Mouse (Mus musculus) left cerebral cortex, postnatal 4 days (tissue): ENCODE measurements around the gene Htt. TPM values are rescaled to one million over a fixed set of nuclear protein-coding genes. Genes with fewer than 3 reads are reported as not detected.

Source experiments
- DNase-seq: peaks from one replicate; pipeline ENCODE4 v3.0.0-alpha.2; 2022
- intact Hi-C: fragments of 180-260 bp; cut with DNase I; formaldehyde crosslinking; loops from one replicate; pipeline ENCODE4 v1.15.1; 2025
- total RNA-seq, 2 experiments: library from RNA; stranded (reverse); gene quantifications; 2 replicates each; pipeline ENCODE4 v1.2.3; 2021

The Htt gene
- total RNA-seq, 2 experiments from 2014 or later, result 56.9 to 57.3 TPM

DNA sequence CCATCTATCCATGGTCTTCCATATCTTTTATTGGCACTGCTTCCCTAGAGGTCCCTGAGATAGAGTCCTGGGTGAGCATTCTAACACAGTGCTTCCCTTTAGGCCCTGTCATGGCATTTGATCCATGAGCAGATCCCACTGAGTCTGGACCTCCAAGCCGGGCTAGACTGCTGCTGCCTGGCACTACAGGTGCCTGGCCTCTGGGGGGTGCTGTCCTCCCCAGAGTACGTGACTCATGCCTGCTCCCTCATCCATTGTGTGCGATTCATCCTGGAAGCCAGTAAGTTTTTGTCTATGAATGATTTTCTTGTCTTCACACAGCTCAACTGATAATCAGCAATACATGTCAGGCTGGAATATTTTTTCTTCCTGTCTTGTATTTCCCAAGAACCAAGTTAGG is 123.7 kb downstream of the Htt start:
- intact Hi-C loops, result no loop called here
- DNase-seq, result no peak

DNA sequence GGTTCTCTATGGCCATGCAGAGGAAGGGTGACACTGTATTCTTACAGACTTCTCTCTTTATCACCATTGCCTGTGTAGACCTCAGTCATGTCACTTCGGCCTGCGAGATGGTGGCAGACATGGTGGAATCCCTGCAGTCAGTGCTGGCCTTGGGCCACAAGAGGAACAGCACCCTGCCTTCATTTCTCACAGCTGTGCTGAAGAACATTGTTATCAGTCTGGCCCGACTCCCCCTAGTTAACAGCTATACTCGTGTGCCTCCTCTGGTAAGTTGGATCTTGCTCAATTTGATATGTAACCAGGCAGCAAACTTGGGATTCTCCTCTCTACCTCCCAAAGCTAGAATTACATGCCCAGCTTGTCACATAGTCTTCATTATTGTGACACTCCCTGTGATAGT is 127.7 kb downstream of the Htt start:
- no peak for DNase-seq
- intact Hi-C loops, result no loop called here

DNA sequence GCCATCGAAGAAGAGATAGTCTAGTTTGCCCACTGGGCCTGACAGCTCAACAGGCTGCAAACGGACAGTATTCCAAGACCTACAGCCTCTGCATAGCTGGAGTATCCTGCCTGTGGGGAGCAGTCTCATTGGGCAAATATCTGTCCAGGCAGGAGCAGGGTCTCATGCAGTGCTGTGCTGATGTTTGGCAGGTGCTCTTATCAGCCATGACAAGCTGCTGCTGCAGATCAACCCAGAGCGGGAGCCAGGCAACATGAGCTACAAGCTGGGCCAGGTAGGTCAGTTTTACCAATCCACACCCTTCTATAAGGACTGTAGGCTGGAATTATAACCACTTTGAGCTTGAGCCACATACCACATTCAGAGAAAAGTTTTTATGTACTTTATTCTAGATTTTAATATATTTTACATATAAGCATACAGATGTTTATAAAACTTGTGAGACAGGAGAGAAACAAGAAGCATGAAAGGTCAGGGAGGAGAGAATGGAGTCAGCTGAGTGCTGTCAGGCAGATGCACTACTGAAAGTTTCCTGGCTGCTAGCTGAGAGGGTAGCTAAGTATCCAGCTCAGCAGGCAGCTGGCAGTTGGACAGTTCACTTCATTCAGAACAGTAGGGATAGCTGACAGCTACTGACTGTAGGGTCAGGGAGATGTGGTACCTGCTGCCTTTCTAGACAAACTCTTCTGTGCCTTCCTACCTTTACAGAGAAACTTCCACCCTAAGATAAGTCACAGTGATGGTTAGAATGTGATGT is 135.3 kb downstream of the Htt start:
- intact Hi-C loops, result no loop called here
- DNase-seq, result no peak

DNA sequence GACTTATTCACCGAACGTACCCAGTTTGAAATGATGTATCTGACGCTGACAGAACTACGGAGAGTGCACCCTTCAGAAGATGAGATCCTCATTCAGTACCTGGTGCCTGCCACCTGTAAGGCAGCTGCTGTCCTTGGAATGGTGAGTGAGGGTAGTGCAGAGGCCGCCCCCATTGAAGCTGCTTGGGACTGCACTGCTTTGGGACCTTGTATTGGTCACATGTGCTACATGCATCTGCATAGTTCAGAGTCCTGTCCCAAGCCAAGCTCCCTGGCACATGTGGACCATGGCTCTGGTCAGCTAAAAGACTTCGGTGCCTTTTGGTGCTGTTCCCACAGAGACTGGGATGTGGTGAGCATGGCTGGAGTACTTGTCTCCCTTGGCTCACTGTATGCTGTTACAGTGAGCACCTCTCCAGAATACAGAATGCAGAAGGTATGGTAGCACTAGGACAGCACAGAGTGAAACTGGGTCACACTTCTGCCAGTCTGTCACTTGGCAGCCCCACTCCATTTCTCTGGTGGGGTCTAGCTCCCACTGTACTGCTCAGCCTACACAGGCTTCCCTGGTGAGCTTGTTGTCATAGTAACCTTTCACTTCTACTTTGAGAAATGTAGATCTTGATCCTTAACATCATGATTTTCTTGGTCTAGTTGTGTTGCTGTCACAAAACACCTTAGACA is 138.4 kb downstream of the Htt start:
- intact Hi-C loops, result no loop called here
- DNase-seq, result no peak

DNA sequence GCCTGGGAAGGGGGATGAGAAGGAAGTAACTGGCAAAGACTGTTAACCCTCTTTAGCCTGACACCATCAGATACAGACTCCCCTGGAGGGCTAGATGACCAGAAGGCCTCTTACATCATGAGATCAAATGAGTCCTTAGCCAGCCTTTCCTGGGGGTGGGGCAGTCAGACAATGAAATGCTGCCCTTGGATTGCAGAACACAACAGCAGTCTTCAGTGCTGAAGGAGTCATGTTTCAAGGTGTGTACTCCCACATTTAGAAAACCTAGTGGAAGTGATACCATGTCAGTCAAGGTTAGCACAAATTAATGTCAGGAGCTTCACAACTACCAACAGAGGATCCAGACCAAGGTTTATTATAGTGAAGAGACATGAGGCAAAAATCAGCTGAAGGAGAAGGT is 140.8 kb downstream of the Htt start:
- intact Hi-C loops, result no loop called here
- DNase-seq, result no peak

DNA sequence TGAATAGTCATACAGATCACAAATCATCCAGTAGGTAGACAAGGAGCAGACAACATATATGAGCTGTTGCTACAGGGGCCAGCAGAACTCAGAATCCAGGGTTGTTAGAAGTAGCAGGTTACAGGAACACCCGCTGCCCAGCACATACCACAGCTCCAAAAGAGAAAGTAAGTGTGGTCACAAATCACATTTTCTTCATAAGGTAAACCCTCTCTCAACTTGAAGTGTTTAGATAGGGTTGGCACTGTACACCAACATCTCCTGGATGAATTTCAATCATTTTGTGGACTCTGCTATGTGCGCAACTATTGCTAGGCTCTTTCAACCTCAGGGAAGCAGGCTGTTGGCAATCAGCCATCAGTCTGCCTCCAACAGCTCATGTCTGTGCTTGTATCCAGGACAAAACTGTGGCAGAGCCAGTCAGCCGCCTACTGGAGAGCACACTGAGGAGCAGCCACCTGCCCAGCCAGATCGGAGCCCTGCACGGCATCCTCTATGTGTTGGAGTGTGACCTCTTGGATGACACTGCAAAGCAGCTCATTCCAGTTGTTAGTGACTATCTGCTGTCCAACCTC is 141.4 kb downstream of the Htt start:
- peak; percentile 80 for DNase-seq
- intact Hi-C loops, result no loop called here

DNA sequence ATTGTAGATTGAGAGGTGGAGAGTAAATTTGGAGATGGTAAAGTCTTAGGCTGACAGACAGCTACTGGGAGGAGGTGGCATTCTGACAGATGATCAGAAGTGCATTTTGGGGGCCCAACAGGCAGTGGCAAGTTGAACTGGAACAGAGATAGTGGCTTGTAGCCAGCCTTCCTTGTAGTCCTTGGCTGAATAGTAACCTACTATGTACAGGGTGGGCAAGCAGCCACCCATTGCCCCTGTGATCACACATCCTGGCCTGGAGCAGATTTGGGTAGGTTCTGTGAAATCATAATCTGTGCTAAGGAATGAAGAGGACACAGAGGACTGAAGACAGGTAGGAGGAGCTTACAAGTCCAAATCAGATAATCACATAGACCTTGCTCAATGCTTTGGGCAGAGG is 142.9 kb downstream of the Htt start:
- DNase-seq, result no peak
- intact Hi-C loops, result no loop called here

DNA sequence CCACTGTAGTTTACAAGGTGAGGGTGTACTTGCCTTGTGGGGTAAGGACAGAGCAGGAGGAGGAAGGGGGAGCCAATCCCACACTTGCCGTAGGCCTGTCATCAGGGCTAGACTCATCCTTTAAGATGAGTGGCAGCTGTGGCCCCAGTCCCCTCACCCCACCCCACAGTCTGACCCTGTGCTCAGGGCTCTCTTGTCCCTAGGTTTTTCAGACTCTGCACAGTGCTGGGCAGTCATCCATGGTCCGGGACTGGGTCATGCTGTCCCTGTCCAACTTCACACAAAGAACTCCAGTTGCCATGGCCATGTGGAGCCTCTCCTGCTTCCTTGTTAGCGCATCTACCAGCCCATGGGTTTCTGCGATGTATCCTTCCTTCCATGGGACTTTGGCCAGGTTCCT is 145.7 kb downstream of the Htt start:
- DNase-seq, result no peak
- intact Hi-C loops, result no loop called here

DNA sequence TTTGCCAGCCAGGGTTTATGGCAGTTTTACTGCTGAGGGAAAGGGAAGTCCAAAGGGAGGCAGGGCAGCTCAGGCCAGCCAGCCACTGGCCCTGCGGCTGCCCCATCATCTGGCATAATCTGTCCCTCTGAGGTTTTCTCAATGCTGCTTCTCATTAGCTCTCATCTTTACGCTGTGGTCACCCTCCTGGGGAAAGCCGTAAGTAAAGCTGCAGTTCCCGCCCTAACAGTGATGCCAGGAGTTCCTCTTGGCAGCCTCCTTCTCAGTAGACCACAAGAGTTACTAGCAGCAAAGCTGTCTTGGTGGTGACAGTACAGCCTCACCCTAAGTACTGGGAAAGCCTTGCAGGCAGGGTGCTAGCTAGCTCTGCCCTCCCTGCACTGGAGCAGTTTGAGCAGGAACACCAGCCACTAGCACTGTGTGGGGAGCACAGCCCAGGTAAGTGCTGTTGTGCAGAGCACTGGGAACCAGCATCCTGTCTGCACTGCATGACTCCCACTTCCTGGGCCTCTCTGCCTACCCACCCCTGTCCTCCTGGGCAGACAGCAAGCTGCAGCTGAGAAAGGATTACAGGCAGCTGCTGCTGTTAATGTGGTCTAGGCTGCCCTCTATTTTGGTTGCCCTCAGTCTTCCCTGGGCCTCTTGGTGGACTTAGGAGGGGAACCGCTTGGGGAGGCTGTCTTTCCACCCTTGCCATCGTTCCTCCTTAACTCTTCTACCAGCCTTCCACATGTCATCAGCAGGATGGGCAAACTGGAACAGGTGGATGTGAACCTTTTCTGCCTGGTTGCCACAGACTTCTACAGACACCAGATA is 146.6 kb downstream of the Htt start, which contains the start of gene Msantd1:
Msantd1 (plus strand) TSS at position 103 of the 816 bp plus-strand sequence.
- DNase-seq, result no peak
- intact Hi-C loops, result no loop called here

DNA sequence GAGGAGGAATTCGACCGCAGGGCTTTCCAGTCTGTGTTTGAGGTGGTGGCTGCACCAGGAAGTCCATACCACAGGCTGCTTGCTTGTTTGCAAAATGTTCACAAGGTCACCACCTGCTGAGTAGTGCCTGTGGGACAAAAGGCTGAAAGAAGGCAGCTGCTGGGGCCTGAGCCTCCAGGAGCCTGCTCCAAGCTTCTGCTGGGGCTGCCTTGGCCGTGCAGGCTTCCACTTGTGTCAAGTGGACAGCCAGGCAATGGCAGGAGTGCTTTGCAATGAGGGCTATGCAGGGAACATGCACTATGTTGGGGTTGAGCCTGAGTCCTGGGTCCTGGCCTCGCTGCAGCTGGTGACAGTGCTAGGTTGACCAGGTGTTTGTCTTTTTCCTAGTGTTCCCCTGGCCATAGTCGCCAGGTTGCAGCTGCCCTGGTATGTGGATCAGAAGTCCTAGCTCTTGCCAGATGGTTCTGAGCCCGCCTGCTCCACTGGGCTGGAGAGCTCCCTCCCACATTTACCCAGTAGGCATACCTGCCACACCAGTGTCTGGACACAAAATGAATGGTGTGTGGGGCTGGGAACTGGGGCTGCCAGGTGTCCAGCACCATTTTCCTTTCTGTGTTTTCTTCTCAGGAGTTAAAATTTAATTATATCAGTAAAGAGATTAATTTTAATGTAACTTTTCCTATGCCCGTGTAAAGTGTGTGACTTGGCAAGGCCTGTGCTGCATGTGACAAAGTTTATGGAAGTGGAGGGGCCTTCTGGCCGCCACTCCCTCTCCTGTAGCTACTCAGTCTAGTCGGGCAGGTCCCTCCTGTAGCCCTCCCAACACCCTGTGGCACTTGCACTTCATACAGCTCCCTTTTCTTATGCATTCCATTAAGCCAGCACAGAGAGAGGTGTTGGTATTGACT is 147.4 kb downstream of the Htt start:
- intact Hi-C loops, result no loop called here
- DNase-seq, result no peak

DNA sequence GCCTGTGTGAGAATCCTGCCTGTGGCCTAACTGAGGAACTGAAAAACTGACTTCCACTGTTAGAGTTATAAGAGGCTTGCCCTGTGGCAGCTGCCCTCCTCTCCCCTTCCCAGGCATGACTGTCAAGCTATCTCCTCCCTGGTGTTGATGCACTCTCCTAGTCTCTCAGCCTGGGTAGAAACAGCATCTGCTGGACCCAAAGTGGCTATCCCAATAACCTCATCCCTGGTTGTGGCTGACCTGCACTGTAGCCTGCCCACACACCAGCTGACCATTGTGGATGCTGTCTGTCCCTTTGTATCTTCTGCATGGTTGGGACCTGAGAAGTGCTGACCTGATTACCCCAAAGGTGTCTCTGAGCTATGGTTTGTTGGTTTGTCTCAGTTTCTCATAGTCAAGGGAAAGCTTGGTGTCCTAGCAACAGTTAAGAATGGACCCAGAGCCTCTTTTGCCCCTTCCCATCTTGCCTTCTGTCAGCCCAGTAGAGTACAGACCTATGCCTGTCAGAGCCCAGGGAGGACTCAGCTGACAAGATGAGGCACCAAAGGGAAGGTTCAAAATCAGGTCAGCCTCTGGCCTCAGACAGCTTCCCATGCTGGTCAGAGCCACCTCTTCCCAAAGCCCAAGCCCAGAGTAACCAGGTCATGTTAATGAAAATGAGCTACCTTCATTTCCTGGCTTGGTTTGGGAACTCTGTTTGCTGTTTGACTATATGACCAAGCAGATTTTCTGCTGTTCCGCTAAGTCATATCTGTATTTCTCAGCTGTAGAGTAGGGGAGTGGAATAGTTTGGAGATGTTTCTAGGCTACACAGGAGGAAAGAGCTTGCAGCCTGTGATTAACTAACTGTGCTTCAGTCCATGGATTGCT is 148.3 kb downstream of the Htt start:
- no peak for DNase-seq
- intact Hi-C loops, result loop anchor here (5.0 to 10.0 kb wide), 2 partner anchors 112 to 435 kb away; no protein-coding TSS in a partner anchor

DNA sequence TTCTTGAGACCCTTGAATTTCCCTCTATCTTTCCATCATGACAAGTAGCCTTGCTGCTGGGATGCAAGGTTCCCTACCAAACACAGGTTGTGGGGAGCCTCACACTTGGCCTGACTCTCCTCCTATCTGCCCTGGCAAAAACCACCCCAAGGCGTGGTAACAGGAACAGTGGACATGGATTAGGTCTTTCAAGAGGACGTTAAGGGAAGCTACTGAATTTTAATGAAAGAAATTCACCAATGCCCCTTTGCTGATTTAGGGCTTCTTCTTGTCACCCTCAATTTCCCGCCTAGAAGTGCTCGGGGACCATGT is 148.9 kb downstream of the Htt start:
- intact Hi-C loops, result loop anchor here (5.0 to 10.0 kb wide), 2 partner anchors 112 to 434 kb away; no protein-coding TSS in a partner anchor
- DNase-seq, result no peak

DNA sequence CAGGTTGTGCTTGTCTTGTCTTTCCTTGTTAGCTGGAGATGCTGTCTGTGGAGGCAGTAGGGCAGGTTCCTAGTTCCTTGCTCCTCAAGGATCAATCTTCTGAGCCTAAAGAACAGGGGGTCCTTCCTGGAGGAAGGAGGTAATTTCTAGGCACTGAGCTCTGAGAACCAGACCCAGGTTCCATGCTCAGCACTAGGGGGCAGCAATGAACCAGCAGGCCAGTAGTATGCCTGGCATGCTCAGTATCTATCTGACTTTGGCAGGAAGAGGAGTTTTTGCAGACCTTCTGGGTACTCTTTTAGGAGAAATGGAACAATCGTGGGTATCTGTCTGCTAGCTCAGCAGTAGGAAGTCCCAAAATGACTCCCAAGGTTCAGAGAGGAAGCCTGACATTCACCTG is 154.3 kb downstream of the Htt start:
- DNase-seq, result peak; percentile 84

DNA sequence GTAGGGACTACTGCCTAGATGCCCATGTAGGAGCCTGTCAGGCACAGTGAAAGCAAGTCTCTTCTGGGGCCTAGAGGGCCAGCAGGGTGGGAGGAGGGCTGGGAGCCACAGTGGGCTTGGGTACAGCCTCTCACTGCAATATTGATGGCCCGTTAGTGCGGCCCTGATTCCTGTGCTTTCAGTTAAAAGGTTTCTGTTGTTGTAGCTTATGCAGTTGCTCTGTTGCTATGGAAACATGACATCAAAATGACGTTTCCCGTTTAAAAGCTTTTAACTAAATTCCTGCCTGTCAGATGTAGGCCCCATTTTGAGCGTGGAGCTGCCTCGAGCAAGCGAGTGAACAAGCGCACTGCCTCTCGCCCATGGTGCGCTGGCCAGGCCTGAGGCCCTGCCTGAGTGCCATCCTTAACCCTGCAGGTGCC is 155.7 kb downstream of the Htt start:
- intact Hi-C loops, result loop anchor here (10.0 kb wide), 1 partner anchor 428 kb away; no protein-coding TSS in a partner anchor
- no peak for DNase-seq

More for the DNA sequence above, 154.3 kb downstream of the Htt start:
- intact Hi-C loops, result loop anchor here (2.0 to 10.0 kb wide), 2 partner anchors 129 to 429 kb away; no protein-coding TSS in a partner anchor

DNA sequence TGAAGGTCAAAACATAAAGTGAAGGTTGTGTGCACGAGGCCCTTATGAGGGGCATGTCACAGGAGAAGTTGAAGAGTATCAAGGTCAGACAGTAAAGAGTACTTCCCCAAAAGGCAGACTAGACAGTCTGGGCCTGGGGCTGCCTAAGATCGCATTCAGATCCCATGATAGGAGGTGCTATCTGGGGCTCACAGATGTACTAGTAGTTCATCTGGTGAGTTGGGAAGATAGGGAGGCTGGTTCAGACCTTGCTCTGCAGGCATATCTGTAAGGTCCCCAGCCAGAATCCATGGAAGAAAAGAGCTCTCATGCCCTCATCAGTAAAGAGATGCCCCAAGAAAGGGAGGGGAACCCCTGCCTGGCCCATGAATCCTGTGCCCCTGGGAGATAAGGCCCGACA is 157.2 kb downstream of the Htt start:
- intact Hi-C loops, result loop anchor here (10.0 kb wide), 1 partner anchor 426 kb away; no protein-coding TSS in a partner anchor
- DNase-seq, result no peak

DNA sequence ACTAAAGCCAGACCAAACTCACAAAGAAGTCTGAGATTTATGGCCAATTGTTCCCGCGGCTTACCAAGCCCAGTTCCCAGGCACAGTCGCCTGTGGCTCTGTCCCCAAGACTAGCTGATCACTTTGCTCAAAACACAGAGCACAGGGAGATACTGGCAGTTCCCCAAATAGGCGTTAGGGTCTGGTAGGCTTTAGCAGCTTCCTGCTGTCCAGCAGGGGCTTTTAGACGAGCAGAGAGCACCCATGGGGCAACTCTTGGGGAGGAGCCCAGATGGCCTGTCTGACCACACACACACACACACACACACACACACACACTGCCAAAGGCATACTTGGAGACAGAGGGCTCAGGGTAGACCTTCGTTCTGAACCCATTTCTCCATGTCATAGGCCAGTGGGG is 161.0 kb downstream of the Htt start:
- intact Hi-C loops, result no loop called here
- peak; percentile 56 for DNase-seq

DNA sequence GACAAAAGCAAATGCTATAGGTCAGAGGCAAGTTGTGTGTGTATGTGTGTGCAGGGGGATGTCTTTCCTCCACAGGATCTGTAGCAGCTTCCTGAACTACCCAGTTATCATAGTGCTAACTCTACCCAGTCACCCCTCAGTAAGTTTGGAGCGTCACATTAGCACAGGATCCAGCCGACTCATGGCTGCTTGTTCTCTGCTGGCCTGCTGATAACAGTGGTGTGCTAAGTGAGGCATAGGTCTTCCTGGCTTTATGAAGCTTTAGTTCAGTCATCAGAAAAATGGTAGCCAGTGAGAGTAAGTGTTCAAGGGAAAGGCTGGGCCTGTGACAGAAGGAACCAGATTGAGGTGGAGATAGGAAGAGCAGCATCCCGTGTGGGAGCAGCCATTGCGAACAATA is 162.4 kb downstream of the Htt start:
- intact Hi-C loops, result no loop called here
- DNase-seq, result no peak

DNA sequence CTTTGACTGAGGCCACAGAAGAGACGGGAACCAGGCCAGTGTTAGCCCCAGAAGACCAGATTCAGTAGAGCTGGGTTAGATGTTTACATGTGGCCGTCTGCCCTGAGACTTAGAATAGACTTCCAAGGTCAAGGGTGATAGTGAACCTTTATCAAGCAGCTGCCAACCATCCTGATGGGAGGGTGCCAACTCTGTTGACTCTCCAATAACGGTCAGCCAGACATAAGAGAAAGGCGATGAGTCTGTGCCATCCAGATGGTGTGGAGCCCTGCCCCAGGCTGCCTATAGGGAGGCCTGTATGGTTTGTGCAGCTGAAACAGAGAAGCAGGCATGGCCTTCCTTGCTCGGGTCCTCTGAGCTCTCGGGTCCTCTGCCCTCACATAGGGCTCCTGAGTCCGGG is 163.0 kb downstream of the Htt start:
- intact Hi-C loops, result no loop called here
- peak; percentile 21 for DNase-seq

DNA sequence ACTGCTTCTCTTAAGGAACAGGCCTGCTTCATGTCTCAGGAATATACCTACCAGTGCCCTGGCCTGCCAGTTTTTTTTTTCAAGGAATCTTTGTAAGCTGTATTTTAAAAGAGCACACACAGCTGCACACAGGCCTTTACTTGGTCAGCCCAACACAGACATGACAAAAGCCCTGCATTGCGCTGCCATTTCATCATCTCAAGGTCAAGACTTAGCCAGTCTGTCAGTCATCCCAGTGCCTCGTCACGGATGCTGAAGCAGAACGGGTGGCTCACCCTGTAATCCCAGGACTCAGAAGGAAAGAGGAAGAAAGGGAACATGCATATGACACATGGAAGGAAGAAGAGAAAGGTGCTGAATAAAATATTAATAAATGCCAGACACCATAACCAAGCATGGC is 166.1 kb downstream of the Htt start:
- DNase-seq, result no peak
- intact Hi-C loops, result no loop called here
